Mouse (Mus musculus): ENCODE measurements around the gene Osbpl3.

- TF ChIP-seq CTCF (IDR thresholded peaks at IDR 0.05; ENCODE audit: low read depth, low read length) (no peak), POLR2A (IDR thresholded peaks at IDR 0.05; ENCODE audit: borderline replicate concordance, low read depth, low read length) (no peak)
Measured at GRCm38 (mm10) chr6:50263670-50264069, 192.3 kb downstream of the Osbpl3 start, which contains the start of gene Gsdme.
